Mouse (Mus musculus) liver, adult 2 months (tissue): ENCODE measurements around the gene Exoc8. TPM values are rescaled to one million over a fixed set of nuclear protein-coding genes. Genes with fewer than 3 reads are reported as not detected.
A peak's percentile ranks its signal among the peaks of the same experiment; 100 is the strongest.

Experiments used
- DNase-seq: peaks from one replicate; pipeline ENCODE4 v3.0.0-alpha.2; 2011; ENCODE audit warnings: low read depth, low spot score; ENCODE audit errors: extremely low read depth
- H3K27ac ChIP-seq: fragments of 200-500 bp; replicated peaks from 2 replicates; pipeline ENCODE4 v1.5.1; 2012; ENCODE audit warnings: low read depth, mild to moderate bottlenecking, control low read depth, inconsistent platforms, low read length; ENCODE audit not compliant: insufficient read depth
- H3K27me3 ChIP-seq: fragments of 200-500 bp; 2 replicates; pipeline ENCODE4 v1.6.1; 2012; ENCODE audit warnings: mild to moderate bottlenecking, moderate library complexity, low read length, inconsistent platforms; ENCODE audit not compliant: control insufficient read depth, insufficient read depth
- H3K36me3 ChIP-seq: fragments of 200-500 bp; 2 replicates; pipeline ENCODE4 v1.6.1; 2012; ENCODE audit warnings: low read length, inconsistent platforms; ENCODE audit not compliant: control insufficient read depth, insufficient read depth
- H3K4me1 ChIP-seq: fragments of 200-500 bp; 2 replicates; pipeline ENCODE4 v1.6.1; 2011; ENCODE audit warnings: low read length; ENCODE audit not compliant: control insufficient read depth, insufficient read depth
- H3K4me3 ChIP-seq: fragments of 200-500 bp; 2 replicates; pipeline ENCODE4 v1.5.1; 2011; ENCODE audit warnings: low read depth, mild to moderate bottlenecking, control low read depth, low read length, moderate library complexity; ENCODE audit not compliant: insufficient read depth
- H3K79me2 ChIP-seq: fragments of 200-500 bp; 2 replicates; pipeline ENCODE4 v1.6.1; 2012; ENCODE audit warnings: inconsistent platforms, mild to moderate bottlenecking, low read length, moderate library complexity; ENCODE audit not compliant: control insufficient read depth, insufficient read depth
- H3K9ac ChIP-seq: fragments of 200-500 bp; 2 replicates; pipeline ENCODE4 v1.6.1; 2012; ENCODE audit warnings: low read depth, mild to moderate bottlenecking, control low read depth, inconsistent platforms, low read length
- CTCF ChIP-seq: fragments of 200-500 bp; IDR thresholded peaks from 2 replicates; pipeline ENCODE4 v1.5.1; 2011; ENCODE audit warnings: low read depth, low read length, control low read depth
- POLR2A ChIP-seq: fragments of 200-500 bp; IDR thresholded peaks from 2 replicates; pipeline ENCODE4 v1.6.1; 2011; ENCODE audit warnings: low read length, control low read depth; ENCODE audit not compliant: insufficient read depth; ENCODE audit errors: extremely low read depth
- WGBS: fragments of 180-500 bp; shearing (Covaris S2); methylation state at CpG from one replicate; pipeline ENCODE4 v1.1.7; 2018; 5-methylcytosine and 5-hydroxymethylcytosine counted together
- polyA plus RNA-seq: library from polyadenylated mRNA; depleted of rRNA; stranded (reverse); fragments of >200 nt; gene quantifications from 2 replicates; pipeline ENCODE4 v1.2.3, GENCODE M21; 2012
- total RNA-seq: library from RNA; depleted of rRNA; stranded (reverse); fragments of >200 nt; gene quantifications from 2 replicates; pipeline ENCODE4 v1.2.3, GENCODE M21; 2014

Gene Exoc8
- total and polyA plus RNA-seq, 2 experiments: 4.3 to 7.0 TPM

GRCm38 (mm10) chr8:124911938-124912872, 14.7 kb upstream of the Exoc8 start:
- Histone ChIP-seq H3K4me1 (peaks cover 2% of the 10 kb centered on the region; the same call in 1 of the 2 replicates), H3K36me3 (peaks cover 2% of the 10 kb centered on the region; the same call in 1 of the 2 replicates), H3K27ac (no peak overlapping the region), H3K4me3 (no peak overlapping the region), H3K27me3 (no peaks in the 10 kb centered on the region), H3K79me2 (no peaks in the 10 kb centered on the region), H3K9ac (no peak overlapping the region)
- WGBS: 71% methylated on average over 17 of the region's 17 CpGs
- DNase-seq: peak; percentile 32
- no peak for TF ChIP-seq CTCF
- no peak for TF ChIP-seq POLR2A

- Histone ChIP-seq H3K9ac (no peak overlapping the region), H3K4me3 (no peak overlapping the region), H3K4me1 (peaks cover 4% of the 10 kb centered on the region), H3K27ac (no peak overlapping the region), H3K79me2 (no peaks in the 10 kb centered on the region), H3K36me3 (peaks cover 2% of the 10 kb centered on the region; the same call in 1 of the 2 replicates), H3K27me3 (no peaks in the 10 kb centered on the region)
- TF ChIP-seq POLR2A (no peak), CTCF (no peak)
- 86% methylated on average over 10 of the region's 10 CpGs for WGBS
- DNase-seq: no peak
Measured at GRCm38 (mm10) chr8:124910349-124910748, 12.8 kb upstream of the Exoc8 start.

GRCm38 (mm10) chr8:124909936-124910335, 12.4 kb upstream of the Exoc8 start:
- no peak for DNase-seq

GRCm38 (mm10) chr8:124905482-124905881, 8.0 kb upstream of the Exoc8 start:
- Histone ChIP-seq H3K9ac (no peak overlapping the region), H3K36me3 (peaks cover 7% of the 10 kb centered on the region; the same call in 1 of the 2 replicates), H3K4me3 (no peak overlapping the region), H3K27ac (no peak overlapping the region), H3K27me3 (no peaks in the 10 kb centered on the region), H3K79me2 (no peaks in the 10 kb centered on the region), H3K4me1 (peaks cover 4% of the 10 kb centered on the region; the same call in 1 of the 2 replicates)
- 94% methylated on average over 2 of the region's 2 CpGs for WGBS
- DNase-seq: no peak
- TF ChIP-seq POLR2A: no peak
- no peak for TF ChIP-seq CTCF

More at GRCm38 (mm10) chr8:124909936-124910335, 12.4 kb upstream of the Exoc8 start:
- no peak overlapping the region for H3K9ac ChIP-seq
- TF ChIP-seq POLR2A (no peak), CTCF (no peak)
- H3K27me3 ChIP-seq: no peaks in the 10 kb centered on the region
- WGBS: 96% methylated on average over 16 of the region's 16 CpGs
- H3K4me3 ChIP-seq: no peak overlapping the region
- H3K4me1 ChIP-seq: peaks cover 5% of the 10 kb centered on the region
- H3K27ac ChIP-seq: no peak overlapping the region
- peaks cover 2% of the 10 kb centered on the region; the same call in 1 of the 2 replicates for H3K36me3 ChIP-seq
- no peaks in the 10 kb centered on the region for H3K79me2 ChIP-seq

- 40% methylated on average over 15 of the region's 15 CpGs for WGBS
- no peak for TF ChIP-seq CTCF
- TF ChIP-seq POLR2A: no peak
- H3K27ac ChIP-seq: no peak overlapping the region
- H3K4me3 ChIP-seq: no peak overlapping the region
- H3K27me3 ChIP-seq: no peaks in the 10 kb centered on the region
- H3K4me1 ChIP-seq: peaks cover 10% of the 10 kb centered on the region
- no peak overlapping the region for H3K9ac ChIP-seq
- H3K36me3 ChIP-seq: peaks cover 12% of the 10 kb centered on the region; the same call in 1 of the 2 replicates
- DNase-seq: peak; percentile 44
- H3K79me2 ChIP-seq: peaks cover 6% of the 10 kb centered on the region; the same call in 1 of the 2 replicates
Measured at GRCm38 (mm10) chr8:124903198-124903597, 5.7 kb upstream of the Exoc8 start.
